Mouse (Mus musculus): ENCODE data around the gene Rhoj. TPM values are rescaled to one million over a fixed set of nuclear protein-coding genes. Genes with fewer than 3 reads are reported as not detected.

Gene Rhoj
- polyA plus RNA-seq (2014; fragmentation: Nextera tagmentation; extraction: Ambion mirVana): 19.2 and 20.1 TPM in 2 replicates

DNA sequence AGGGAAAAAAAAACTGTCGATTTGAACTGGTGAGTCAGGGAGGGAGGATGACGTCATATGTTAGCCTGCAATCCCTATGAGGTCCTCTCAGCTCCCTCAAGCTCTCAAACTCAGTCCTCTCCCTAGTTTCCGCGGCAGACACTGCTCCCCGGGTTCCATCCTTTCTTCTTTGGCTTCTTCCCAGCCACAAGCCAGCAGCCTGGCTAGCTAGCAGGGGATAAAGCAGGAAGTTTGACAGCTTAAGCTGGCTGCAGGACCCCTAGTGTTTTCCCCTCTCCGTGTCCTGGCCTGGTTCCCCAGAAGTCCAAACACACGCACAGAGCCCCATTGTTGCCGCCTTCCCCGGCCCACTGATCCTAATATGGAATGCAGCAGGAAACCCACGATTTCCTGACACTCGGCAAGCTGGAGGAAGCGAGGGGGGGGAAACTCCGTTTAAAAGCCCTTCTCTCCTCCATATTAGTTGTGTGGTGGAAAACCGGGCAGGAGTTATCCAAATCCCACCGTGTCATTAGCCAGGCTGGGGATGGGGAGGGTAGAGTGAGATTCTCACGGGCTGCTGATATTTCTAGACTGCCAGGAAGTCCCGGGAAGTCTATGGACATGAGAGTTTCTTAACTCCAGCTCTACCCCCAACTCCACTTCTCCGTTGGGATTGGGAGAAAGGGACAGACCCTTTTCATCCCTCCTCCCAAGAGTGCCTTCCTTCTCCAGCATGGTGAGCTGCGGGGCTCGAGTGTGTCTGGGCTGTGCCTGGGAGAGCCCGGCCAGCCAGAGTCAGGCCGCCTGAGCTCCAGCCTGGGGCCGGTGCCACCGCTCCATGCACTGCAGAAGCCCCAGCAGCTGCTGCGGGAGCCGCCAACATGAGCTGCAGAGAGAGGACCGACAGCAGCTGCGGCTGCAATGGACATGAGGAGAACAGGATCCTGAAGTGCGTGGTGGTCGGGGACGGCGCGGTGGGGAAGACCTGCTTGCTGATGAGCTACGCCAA, at the start of gene Rhoj:
Rhoj (plus strand) TSS at position 362 of the 991 bp plus-strand sequence.
- no peaks in the 10 kb centered on the region for H3K9me3 ChIP-seq (ENCODE audit: control insufficient read depth, low read length)
- peaks cover 3% of the 10 kb centered on the region; the same call in 1 of the 2 replicates for H3K4me1 ChIP-seq (replicated peaks; ENCODE audit: control insufficient read depth, insufficient read depth, low read length)
- H3K4me2 ChIP-seq (ENCODE audit: low read depth, low read length, severe bottlenecking): peak within 1 kb of the TSS; percentile 78
- peak within 1 kb of the TSS; percentile 31; the same call in 1 of the 2 replicates for H3K27ac ChIP-seq (ENCODE audit: low read depth, low read length)
- under 1% methylated on average over 34 of the region's 34 CpGs for WGBS
- H3K4me3 ChIP-seq (ENCODE audit: low read depth, low read length): peak within 1 kb of the TSS; percentile 41
- ATAC-seq (replicated peaks; ENCODE audit: low FRiP score) (peak; percentile 89), DNase-seq (ENCODE audit: low spot score) (peak; percentile 74)
- H3K9ac ChIP-seq (ENCODE audit: low read length): peak within 1 kb of the TSS; percentile 61
- H3K36me3 ChIP-seq (ENCODE audit: control insufficient read depth, insufficient read depth, low read length): no peaks in the 10 kb centered on the region
- H3K27me3 ChIP-seq (ENCODE audit: control insufficient read depth, insufficient read depth, low read length): no peaks in the 10 kb centered on the region

DNA sequence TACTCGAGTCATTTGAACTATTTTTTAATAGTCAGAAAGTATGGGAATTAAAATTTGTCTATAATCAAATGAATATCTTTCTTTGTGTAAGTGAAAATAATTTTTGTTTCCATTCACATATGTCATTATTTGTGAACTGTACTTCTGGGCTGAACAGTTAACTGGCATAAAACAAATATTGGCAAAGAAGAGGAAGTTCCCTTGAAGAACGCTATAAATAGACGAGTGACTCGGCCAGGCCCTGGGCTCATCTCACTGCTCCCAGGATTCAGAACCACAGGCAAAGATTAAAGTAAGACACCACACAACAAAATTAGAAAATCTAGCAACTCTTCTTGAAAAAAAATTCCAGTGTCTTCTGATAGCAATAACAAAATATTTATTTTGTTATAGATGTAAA, 36.4 kb upstream of the Rhoj start:
- DNase-seq (ENCODE audit: low spot score) (no peak), ATAC-seq (replicated peaks; ENCODE audit: low FRiP score) (no peak)
- Histone ChIP-seq H3K27ac (ENCODE audit: low read depth, low read length) (no peak overlapping the region), H3K4me3 (ENCODE audit: low read depth, low read length) (no peak overlapping the region), H3K9ac (ENCODE audit: low read length) (no peak overlapping the region), H3K9me3 (ENCODE audit: control insufficient read depth, low read length) (no peaks in the 10 kb centered on the region), H3K27me3 (ENCODE audit: control insufficient read depth, insufficient read depth, low read length) (no peaks in the 10 kb centered on the region), H3K36me3 (ENCODE audit: control insufficient read depth, insufficient read depth, low read length) (no peaks in the 10 kb centered on the region), H3K4me1 (replicated peaks; ENCODE audit: control insufficient read depth, insufficient read depth, low read length) (no peaks in the 10 kb centered on the region), H3K4me2 (ENCODE audit: low read depth, low read length, severe bottlenecking) (no peak overlapping the region)
- WGBS: 93% methylated on average over 4 of the region's 4 CpGs

DNA sequence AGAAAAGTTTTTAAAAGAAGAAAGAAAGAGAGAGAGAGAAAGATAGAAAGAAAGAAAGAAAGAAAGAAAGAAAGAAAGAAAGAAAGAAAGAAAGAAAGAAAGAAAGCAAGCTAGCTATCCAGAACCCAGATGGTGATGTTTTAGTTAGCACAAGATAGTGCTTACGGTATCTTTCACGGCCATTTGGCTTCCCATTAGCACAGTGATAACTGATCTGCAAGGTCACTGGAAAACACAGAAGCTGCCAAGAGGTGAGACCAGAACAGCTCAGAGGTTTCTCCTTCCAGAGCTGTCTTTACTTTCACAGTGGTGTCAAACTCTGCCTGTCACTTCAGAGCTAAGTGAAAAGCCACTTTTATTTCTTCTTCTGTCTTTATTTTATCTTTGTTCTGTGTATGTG, 32.4 kb upstream of the Rhoj start:
- Histone ChIP-seq H3K4me3 (ENCODE audit: low read depth, low read length) (no peak overlapping the region), H3K36me3 (ENCODE audit: control insufficient read depth, insufficient read depth, low read length) (no peaks in the 10 kb centered on the region), H3K9ac (ENCODE audit: low read length) (no peak overlapping the region), H3K27me3 (ENCODE audit: control insufficient read depth, insufficient read depth, low read length) (no peaks in the 10 kb centered on the region), H3K4me1 (replicated peaks; ENCODE audit: control insufficient read depth, insufficient read depth, low read length) (no peaks in the 10 kb centered on the region), H3K4me2 (ENCODE audit: low read depth, low read length, severe bottlenecking) (no peak overlapping the region), H3K9me3 (ENCODE audit: control insufficient read depth, low read length) (no peaks in the 10 kb centered on the region), H3K27ac (ENCODE audit: low read depth, low read length) (no peak overlapping the region)
- no peak for DNase-seq (ENCODE audit: low spot score)
- ATAC-seq (replicated peaks; ENCODE audit: low FRiP score): no peak
- WGBS: 75% methylated on average over 2 of the region's 2 CpGs

DNA sequence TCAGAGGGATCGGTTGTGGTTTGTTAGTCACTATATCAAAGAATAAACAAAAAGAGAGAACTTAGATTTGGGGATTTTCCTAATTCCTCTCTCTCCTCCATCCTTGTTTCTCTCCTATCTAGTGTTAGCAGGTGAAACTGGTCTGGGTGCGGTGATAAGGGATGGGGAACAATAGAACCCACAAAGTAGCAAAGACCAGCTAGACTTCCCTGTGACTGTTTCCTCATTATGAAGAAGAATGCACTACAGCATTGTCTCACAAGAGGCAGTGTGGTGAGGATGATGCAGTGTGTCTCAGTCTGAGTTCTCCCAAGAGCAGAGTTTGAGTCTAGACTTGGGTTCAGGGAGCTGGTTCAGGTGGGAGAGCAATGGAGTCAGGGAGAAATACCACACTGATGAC, 30.7 kb upstream of the Rhoj start:
- Histone ChIP-seq H3K4me1 (replicated peaks; ENCODE audit: control insufficient read depth, insufficient read depth, low read length) (no peaks in the 10 kb centered on the region), H3K27ac (ENCODE audit: low read depth, low read length) (no peak overlapping the region), H3K27me3 (ENCODE audit: control insufficient read depth, insufficient read depth, low read length) (no peaks in the 10 kb centered on the region), H3K9ac (ENCODE audit: low read length) (no peak overlapping the region), H3K4me2 (ENCODE audit: low read depth, low read length, severe bottlenecking) (no peak overlapping the region), H3K4me3 (ENCODE audit: low read depth, low read length) (no peak overlapping the region), H3K9me3 (ENCODE audit: control insufficient read depth, low read length) (no peaks in the 10 kb centered on the region), H3K36me3 (ENCODE audit: control insufficient read depth, insufficient read depth, low read length) (no peaks in the 10 kb centered on the region)
- 95% methylated on average over 2 of the region's 2 CpGs for WGBS
- DNase-seq (ENCODE audit: low spot score): no peak
- no peak for ATAC-seq (replicated peaks; ENCODE audit: low FRiP score)

DNA sequence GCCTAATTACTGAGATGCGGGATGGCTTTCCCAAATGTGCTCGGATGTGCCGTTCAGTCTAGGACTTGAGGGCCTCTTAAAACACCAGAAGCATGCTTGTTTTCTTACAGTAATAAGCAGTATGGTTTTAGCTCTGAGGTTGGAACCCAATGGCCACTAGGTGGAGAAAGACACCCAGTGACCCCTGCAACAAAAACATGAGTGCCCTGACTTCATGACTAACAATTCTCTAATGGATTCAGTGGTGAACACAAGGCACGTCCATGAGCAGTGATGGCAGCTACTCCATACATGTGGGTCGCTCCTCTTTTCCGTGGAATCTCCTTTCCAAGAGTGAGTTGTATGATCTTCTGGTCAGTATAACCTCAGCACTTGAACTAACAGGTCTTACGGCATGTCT, 27.6 kb upstream of the Rhoj start:
- Histone ChIP-seq H3K4me3 (ENCODE audit: low read depth, low read length) (no peak overlapping the region), H3K36me3 (ENCODE audit: control insufficient read depth, insufficient read depth, low read length) (no peaks in the 10 kb centered on the region), H3K27ac (ENCODE audit: low read depth, low read length) (no peak overlapping the region), H3K4me2 (ENCODE audit: low read depth, low read length, severe bottlenecking) (no peak overlapping the region), H3K9ac (ENCODE audit: low read length) (no peak overlapping the region), H3K27me3 (ENCODE audit: control insufficient read depth, insufficient read depth, low read length) (no peaks in the 10 kb centered on the region), H3K9me3 (ENCODE audit: control insufficient read depth, low read length) (no peaks in the 10 kb centered on the region), H3K4me1 (replicated peaks; ENCODE audit: control insufficient read depth, insufficient read depth, low read length) (no peaks in the 10 kb centered on the region)
- ATAC-seq (replicated peaks; ENCODE audit: low FRiP score) (no peak), DNase-seq (ENCODE audit: low spot score) (no peak)
- WGBS: 67% methylated on average over 7 of the region's 7 CpGs

- H3K36me3 ChIP-seq (ENCODE audit: control insufficient read depth, insufficient read depth, low read length): no peaks in the 10 kb centered on the region
- no peaks in the 10 kb centered on the region for H3K27me3 ChIP-seq (ENCODE audit: control insufficient read depth, insufficient read depth, low read length)
- ATAC-seq (replicated peaks; ENCODE audit: low FRiP score): no peak
Observed at GRCm38 (mm10) chr12:75283226-75283625, 24.9 kb upstream of the Rhoj start.

DNA sequence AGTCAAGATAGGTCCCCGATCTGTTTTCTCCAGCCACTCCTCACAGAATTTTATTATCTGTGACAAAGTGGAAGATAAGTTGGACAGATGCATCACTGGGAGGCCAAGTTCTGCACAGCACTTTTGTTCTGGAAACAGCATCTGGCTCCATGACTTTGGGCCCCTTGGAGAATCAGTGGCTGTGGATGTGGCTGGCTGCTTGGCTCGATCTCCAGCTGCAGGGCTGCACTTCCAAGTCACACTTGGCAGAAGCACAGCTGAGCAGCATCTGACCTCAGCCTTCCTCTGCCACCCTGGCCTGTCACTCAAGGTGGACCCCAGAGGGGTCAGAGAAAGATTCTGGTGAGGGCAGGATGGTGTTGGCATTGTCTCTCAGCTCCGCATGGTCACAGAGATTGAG, 22.0 kb upstream of the Rhoj start:
- no peaks in the 10 kb centered on the region for H3K4me1 ChIP-seq (replicated peaks; ENCODE audit: control insufficient read depth, insufficient read depth, low read length)
- H3K36me3 ChIP-seq (ENCODE audit: control insufficient read depth, insufficient read depth, low read length): no peaks in the 10 kb centered on the region
- no peak for DNase-seq (ENCODE audit: low spot score)
- H3K4me2 ChIP-seq (ENCODE audit: low read depth, low read length, severe bottlenecking): no peak overlapping the region
- WGBS: 86% methylated on average over 3 of the region's 3 CpGs
- no peak overlapping the region for H3K4me3 ChIP-seq (ENCODE audit: low read depth, low read length)
- no peaks in the 10 kb centered on the region for H3K9me3 ChIP-seq (ENCODE audit: control insufficient read depth, low read length)
- no peak overlapping the region for H3K9ac ChIP-seq (ENCODE audit: low read length)
- ATAC-seq (replicated peaks; ENCODE audit: low FRiP score): no peak
- H3K27ac ChIP-seq (ENCODE audit: low read depth, low read length): no peak overlapping the region
- no peaks in the 10 kb centered on the region for H3K27me3 ChIP-seq (ENCODE audit: control insufficient read depth, insufficient read depth, low read length)

More at GRCm38 (mm10) chr12:75283226-75283625, 24.9 kb upstream of the Rhoj start:
- Histone ChIP-seq H3K4me2 (ENCODE audit: low read depth, low read length, severe bottlenecking) (no peak overlapping the region), H3K4me3 (ENCODE audit: low read depth, low read length) (no peak overlapping the region), H3K27ac (ENCODE audit: low read depth, low read length) (no peak overlapping the region), H3K9ac (ENCODE audit: low read length) (no peak overlapping the region), H3K4me1 (replicated peaks; ENCODE audit: control insufficient read depth, insufficient read depth, low read length) (no peaks in the 10 kb centered on the region), H3K9me3 (ENCODE audit: control insufficient read depth, low read length) (no peaks in the 10 kb centered on the region)
- no peak for DNase-seq (ENCODE audit: low spot score)
- 68% methylated on average over 2 of the region's 2 CpGs for WGBS

GRCm38 (mm10) chr12:75290524-75290923, 17.6 kb upstream of the Rhoj start:
- Histone ChIP-seq H3K4me1 (replicated peaks; ENCODE audit: control insufficient read depth, insufficient read depth, low read length) (no peaks in the 10 kb centered on the region), H3K27ac (ENCODE audit: low read depth, low read length) (no peak overlapping the region), H3K9me3 (ENCODE audit: control insufficient read depth, low read length) (no peaks in the 10 kb centered on the region), H3K36me3 (ENCODE audit: control insufficient read depth, insufficient read depth, low read length) (no peaks in the 10 kb centered on the region), H3K27me3 (ENCODE audit: control insufficient read depth, insufficient read depth, low read length) (no peaks in the 10 kb centered on the region), H3K4me3 (ENCODE audit: low read depth, low read length) (no peak overlapping the region), H3K9ac (ENCODE audit: low read length) (no peak overlapping the region), H3K4me2 (ENCODE audit: low read depth, low read length, severe bottlenecking) (no peak overlapping the region)
- WGBS: 83% methylated on average over 2 of the region's 2 CpGs
- ATAC-seq (replicated peaks; ENCODE audit: low FRiP score): no peak
- DNase-seq (ENCODE audit: low spot score): no peak

Measured in forebrain, embryonic 11.5 days (tissue).